Mouse (Mus musculus): ENCODE measurements around the gene Borcs6.
"Not testable (repeated sequence)": the region's sequence is repeated elsewhere in the genome, so short reads cannot be mapped to it uniquely, and the experiment has no call there.

The Borcs6 gene

DNA sequence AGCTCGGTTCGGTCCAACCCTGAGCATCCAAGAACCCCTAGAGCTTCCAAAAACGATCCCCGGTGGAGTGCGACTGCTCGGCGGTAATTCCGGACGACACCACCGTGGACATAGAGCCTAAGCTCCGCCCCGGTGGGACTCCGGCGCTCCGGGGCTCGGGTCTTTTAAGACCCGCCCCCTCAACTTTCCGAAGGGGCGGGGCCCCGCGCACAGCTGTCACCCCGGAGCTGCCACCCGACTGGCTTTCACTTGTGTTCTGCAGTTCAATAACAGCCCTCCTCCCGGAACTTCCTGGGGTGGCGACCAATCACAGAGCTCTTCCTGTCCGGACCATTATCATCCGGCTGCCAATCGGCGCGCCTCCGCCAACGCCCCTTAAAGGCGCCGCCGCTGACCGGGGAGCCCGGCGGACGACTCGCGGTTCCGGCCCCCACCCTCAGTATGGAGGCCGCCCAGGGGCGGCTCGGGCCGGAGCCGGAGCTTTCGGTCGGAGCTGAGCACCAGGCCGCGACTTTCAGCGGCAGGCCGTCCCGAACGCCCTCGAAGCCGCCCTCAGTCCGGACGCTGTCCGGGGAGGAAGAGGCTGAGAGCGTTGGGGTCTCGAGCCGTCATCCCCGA lies at the start of gene Borcs6:
TSS of gene Borcs6 (plus strand) at position 361 of the 618 bp plus-strand sequence.
- peak; percentile 90 to 91 for DNase-seq

DNA sequence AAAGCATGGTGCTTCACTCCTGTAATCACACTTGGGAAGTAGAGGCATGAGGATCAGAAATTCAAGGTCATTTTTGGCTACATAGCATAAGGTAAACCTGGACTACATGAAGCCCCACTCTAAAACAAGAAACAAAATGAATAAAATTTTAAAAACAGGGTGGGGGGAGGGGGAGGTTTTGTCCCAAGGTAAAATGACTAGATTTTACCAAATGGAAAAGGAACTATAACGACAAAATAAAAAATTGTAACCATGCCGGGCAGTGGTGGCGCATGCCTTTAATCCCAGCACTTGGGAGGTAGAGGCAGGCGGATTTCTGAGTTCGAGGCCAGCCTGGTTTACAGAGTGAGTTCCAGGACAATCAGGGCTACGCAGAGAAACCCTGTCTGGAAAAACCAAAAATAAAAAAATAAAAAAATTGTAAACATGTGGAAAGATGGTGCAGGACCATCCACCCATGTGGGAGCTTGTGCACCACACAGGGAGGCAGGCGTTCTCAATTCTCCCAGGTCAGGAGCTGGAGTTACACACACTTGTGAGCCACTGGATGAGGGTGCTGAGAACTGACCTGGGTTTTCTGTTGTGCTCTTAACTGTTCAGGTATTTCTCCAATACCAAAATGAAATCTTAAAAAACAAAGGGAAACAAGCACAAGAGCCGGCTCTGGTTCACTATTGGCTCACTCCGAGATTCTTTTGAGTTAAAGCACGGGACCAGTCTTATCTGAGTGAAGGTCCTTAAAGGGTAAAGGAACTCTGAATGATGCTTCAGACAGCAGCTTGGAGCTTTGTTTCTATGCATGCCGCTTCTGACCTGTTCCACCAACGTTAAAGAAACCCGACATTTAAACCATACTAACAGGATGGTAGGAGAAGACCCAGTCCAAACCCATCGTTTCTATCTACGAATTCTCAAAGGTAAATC lies 48.9 kb upstream of the Borcs6 start:
- no peak for DNase-seq

- not testable (repeated sequence) for DNase-seq
These were observed 48.1 kb upstream of the Borcs6 start for GRCm38 (mm10) chr11:69011445-69011844.

DNA sequence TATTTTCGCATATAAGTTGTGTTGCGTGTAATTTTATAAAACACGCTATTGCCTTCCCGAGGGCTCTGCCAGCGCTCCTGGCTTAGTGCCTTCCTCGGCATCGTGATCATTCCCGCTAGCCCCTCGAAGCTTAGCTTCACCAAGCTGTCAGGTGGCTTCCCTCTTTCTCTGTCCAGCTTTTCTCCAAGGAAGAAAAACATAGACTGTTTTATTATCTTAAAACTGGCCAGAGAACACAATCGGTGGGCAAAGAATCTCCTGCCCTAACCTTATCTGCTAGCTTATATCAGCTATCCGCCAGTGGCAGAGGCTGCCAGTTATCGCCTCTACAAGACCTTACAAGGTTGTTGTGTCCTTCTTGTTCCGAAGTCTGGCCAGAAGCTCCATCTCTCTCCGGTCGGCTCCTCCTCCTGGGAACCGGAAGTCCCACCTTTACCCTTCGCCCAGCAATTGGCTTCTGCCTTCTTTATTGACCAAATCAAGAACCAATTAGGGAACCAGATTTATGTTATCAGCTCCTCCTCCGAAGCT lies 47.4 kb upstream of the Borcs6 start:
- DNase-seq, result peak; percentile 86 to 89

- DNase-seq, result peak; percentile 92 to 94
These were observed 43.7 kb upstream of the Borcs6 start, which contains the start of gene Ctc1 for GRCm38 (mm10) chr11:69015644-69016441. TSS of gene Ctc1 (plus strand) at chr11:69015911.

GRCm38 (mm10) chr11:69016755-69017154 lies 42.8 kb upstream of the Borcs6 start:
- DNase-seq, result no peak

GRCm38 (mm10) chr11:69020691-69021090 lies 38.8 kb upstream of the Borcs6 start:
- no peak for DNase-seq

DNA sequence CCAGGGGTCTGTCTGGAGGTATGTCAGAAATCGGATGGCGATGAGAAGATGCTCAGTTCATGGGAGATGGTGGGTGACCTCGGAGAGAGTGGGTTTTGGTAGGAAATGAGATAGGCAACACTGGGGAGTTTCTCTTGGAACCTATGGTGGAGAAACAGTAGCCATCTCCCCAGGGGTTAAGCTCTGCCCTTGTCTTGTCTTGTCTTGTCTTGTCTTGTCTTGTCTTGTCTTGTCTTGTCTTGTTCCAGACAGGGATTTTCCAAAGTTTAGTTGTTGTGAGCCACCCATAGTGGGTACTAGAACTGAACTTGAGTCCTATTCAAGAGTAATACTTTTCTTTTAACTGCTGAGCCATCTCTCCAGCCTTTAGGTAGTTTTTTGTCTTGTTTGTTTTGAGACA lies 33.0 kb upstream of the Borcs6 start:
- DNase-seq, result no peak

DNA sequence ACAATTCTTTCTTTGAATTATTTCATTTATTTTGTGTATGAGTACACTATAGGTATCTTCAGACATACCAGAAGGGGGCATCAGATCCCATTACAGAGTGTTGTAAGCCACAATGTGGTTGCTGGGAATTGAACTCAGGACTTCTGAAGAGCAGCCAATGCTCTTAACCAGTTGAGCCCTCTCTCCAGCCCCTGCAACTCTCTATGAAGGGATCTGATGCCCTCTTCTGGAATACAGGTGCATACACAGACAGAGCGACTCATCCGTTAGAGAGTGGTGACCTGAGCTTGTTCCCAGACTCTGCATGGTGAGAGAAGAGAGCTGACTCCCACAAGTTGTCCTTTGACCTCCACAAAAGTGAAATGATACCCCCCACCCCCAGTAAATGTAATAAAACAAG lies 30.7 kb upstream of the Borcs6 start:
- DNase-seq, result peak in 1 of 2 experiments; percentile 16

DNA sequence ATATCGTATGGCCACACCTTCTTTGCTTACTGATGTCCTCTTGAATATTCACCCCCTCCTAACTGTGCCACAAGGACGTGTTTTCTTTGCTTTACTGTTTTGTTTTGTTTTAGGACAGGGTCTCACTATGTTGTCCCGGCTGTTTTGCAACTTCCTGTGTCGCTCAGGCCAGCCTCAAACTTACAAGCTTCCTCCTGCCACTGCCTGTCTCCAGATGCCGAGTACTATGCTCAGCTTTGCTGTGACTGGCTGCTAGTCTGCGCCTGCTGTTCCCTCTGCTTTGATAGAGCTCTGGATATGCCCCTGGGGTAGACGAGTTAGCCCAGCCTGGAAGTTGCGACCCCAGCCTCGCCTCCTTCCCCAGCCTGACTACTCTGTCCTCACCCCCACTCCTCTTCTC lies 26.0 kb upstream of the Borcs6 start:
- no peak for DNase-seq

DNA sequence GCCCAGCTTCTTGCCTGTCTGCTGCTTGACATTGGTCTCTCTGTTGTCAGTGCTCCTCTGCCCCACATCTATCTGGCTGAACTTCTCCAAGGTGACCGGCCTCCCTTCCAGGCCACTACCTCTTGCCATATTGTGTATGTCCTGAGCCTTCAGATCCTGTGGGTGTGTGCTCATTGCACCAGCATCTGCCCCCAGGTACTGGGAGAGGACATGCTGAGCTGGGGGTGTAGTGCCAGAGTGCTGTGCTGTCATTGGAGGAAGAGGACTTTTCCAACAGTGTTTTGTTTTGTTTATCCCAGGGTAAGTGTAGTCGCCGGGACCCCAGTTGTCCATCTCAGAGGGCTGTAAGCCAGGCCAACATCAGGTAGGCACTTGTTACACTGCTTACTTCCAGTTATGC lies 24.9 kb upstream of the Borcs6 start:
- DNase-seq, result no peak

GRCm38 (mm10) chr11:69035411-69035810 lies 24.1 kb upstream of the Borcs6 start:
- no peak for DNase-seq

DNA sequence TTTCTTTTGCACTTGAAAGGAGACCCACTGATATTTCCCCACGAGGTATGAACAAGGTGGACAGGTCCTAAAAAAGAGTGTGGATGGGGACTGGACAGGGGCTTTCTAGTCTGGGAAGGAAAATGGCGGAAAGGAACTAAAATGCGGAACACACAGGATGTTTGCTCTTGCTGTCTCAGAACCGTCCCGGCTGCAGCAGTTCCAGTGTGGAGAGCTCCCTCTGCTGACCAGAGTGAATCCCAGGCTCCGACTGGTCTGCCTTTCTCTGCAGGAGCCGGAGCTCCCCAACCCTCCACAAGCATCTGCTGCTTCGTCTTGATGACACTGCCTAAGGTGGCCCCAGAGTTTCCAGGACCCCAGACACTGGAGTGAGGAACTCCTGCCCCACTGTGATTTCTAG lies 23.7 kb upstream of the Borcs6 start:
- DNase-seq, result peak; percentile 75 to 76

GRCm38 (mm10) chr11:69036486-69037230 lies 22.9 kb upstream of the Borcs6 start:
- peak; percentile 92 to 93 for DNase-seq

DNA sequence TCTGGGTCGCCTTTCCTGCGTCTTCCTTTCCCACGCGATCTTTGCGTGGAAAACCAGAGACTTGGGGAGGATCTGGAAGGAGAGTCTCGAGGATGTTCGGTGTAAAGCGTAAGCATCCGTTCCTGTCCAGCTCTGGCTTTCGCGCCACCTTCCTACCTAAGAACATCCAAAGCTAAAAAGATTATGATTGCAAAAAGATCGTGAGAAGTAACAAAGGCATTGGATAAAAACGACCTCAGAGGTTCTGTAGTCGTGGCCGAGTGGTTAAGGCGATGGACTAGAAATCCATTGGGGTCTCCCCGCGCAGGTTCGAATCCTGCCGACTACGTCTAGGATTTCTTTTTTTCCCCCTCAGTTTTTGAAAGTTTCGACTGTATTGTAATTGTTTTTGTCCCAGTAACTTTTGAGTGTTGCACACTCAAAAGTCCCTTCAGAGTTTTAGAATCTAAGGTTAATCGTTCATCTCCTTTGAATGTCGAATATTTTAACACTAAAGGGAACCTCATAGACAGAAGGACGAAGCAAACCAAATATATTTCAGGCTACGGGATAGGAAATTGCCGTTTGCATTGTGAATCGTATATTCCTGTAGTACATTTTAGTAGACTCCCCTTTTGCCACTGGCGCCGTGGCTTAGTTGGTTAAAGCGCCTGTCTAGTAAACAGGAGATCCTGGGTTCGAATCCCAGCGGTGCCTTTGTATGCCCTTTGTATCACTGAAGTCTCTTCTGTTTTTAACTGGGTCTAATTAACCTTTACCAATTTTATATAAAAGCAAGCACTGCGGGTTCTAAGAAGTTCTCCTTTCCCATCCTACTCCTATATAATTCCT lies 22.1 kb upstream of the Borcs6 start:
- DNase-seq, result peak; percentile 87 to 90

GRCm38 (mm10) chr11:69038173-69038572 lies 21.3 kb upstream of the Borcs6 start:
- DNase-seq, result no peak

DNA sequence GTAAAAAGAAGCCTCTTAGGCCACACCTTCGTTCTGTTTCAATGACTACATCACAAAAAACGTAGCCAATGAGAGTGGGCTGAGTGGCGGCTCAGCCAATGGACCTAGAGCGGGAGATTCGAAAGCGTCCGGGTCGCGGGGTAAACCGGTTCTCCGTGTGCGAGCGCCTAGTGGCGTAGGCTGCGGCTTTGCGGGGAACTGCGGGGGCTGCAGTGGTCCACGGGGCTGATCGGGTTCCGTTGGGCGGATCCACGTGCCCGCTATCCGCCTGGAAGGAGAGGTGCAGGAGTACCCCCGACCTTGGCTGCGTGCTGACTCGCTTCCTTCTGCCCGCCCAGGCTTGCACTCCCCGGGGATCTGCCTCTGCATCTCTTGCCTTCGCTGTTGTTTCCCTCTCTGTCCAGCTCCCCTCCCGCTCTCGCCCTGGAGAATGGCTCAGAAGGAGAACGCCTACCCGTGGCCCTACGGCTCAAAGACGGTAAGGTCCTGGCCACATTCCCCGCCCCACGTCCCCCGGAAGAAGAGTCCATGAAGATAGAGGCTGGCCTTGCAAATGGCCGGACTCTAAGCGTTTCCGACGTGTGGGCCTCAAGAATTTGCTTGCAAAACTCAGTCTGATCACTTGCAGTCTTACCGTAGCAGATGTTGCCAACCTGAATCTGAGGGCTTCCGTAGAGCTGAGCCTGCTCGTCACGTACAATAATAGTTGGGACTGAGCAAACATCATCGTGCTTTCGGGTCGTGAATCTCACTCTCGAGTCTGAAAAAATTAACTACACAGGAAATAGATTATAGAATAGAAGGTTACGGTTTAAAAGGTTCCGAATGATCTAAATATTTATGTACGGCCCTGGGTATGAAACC lies 13.8 kb upstream of the Borcs6 start, which contains the start of gene Aurkb:
TSS of gene Aurkb (plus strand) at position 117 of the 864 bp plus-strand sequence.
- DNase-seq, result peak; percentile 85

GRCm38 (mm10) chr11:69046395-69046774 lies 13.1 kb upstream of the Borcs6 start:
- no peak for DNase-seq

- DNase-seq, result no peak
These were observed 11.9 kb upstream of the Borcs6 start for GRCm38 (mm10) chr11:69047592-69047991.

DNA sequence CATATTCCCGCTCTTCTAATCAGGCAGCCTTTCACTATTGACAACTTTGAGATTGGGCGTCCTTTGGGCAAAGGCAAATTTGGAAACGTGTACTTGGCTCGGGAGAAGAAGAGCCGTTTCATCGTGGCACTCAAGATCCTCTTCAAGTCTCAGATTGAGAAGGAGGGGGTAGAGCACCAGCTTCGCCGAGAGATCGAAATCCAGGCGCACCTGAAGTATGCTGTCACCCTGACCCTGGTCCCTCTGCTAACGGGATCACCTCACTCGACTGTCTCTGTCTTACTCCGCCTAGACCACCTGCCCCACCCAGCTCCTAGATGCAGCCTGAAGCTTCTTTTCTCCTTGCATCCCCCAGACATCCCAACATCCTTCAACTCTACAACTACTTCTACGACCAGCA lies 11.4 kb upstream of the Borcs6 start:
- no peak for DNase-seq
